Mouse (Mus musculus) liver, embryonic 14.5 days (tissue): ENCODE results near the gene Lhcgr.

Experiments used
- CTCF ChIP-seq: IDR thresholded peaks from 2 replicates; pipeline ENCODE4 v1.5.1; 2016; ENCODE audit warnings: antibody characterized with exemption, low read depth, control low read depth
- EP300 ChIP-seq: IDR thresholded peaks from 2 replicates; pipeline ENCODE4 v1.6.1; 2016; ENCODE audit warnings: antibody characterized with exemption, low read depth

DNA sequence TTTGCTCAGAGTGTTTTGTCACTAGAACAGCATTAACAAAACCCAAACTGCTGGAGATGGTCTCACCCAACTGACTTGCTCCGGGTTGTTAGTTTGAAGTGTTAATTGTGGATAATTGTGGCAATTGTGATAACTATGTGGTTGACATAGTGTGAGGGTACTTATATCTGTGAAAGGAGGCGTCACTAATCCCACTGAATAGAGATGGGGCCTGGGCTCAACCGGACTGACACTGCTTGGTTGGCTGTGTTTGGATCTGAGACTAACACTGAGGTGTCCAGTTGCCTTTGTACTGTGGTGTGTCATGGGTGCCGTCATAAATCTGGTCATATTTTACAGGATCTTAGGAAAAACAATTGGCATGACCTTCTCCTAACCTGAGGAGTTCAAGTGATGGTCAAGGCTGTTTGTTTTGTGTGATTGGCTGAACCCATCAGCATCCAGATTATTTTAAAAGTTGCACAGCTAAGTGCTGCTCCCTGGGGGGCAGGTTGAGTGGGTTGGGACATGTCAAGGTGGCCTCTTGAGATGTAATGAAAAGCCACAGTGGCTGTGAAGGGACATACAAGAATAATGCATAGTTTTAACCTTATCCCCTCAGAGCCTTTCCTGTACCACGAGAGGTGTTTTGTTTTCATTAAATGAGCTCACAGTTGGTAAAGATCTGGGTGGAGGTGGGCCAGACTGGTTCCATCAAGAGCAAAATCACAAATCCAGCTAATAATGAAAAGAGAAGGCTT is 28.2 kb downstream of the Lhcgr start:
- TF ChIP-seq CTCF: no peak
- TF ChIP-seq EP300: no peak
